Mouse (Mus musculus): Measurements from ENCODE around the gene Ahnak.
"Not testable (repeated sequence)": the region's sequence is repeated elsewhere in the genome, so short reads cannot be mapped to it uniquely, and the experiment has no call there.

Gene Ahnak

GRCm38 (mm10) chr19:9041074-9041473 is 52.0 kb downstream of the Ahnak start:
- DNase-seq (ENCODE audit: low spot score) = no peak

GRCm38 (mm10) chr19:9043123-9043522 is 54.0 kb downstream of the Ahnak start:
- DNase-seq (ENCODE audit: low spot score) = no peak

GRCm38 (mm10) chr19:9044291-9044690 is 55.2 kb downstream of the Ahnak start:
- no peak for DNase-seq (ENCODE audit: low spot score)

- DNase-seq (ENCODE audit: low spot score) = no peak
These were observed 58.3 kb downstream of the Ahnak start for GRCm38 (mm10) chr19:9047207-9047945.

GRCm38 (mm10) chr19:9047946-9048387 is 58.9 kb downstream of the Ahnak start:
- DNase-seq (ENCODE audit: low spot score) = no peak

GRCm38 (mm10) chr19:9048981-9049687 is 60.0 kb downstream of the Ahnak start:
- no peak for DNase-seq (ENCODE audit: low spot score)

- DNase-seq (ENCODE audit: low spot score) = no peak
These were observed 61.5 kb downstream of the Ahnak start for GRCm38 (mm10) chr19:9050294-9051229.

- DNase-seq (ENCODE audit: low spot score) = not testable (repeated sequence)
These were observed 62.9 kb downstream of the Ahnak start for GRCm38 (mm10) chr19:9051985-9052384.

- no peak for DNase-seq (ENCODE audit: low spot score)
These were observed 63.8 kb downstream of the Ahnak start for GRCm38 (mm10) chr19:9052803-9053431.

- peak; percentile 37 for DNase-seq (ENCODE audit: low spot score)
These were observed 66.1 kb downstream of the Ahnak start for GRCm38 (mm10) chr19:9055153-9055552.

- DNase-seq (ENCODE audit: low spot score) = no peak
These were observed 66.7 kb downstream of the Ahnak start for GRCm38 (mm10) chr19:9055703-9056355.

- DNase-seq (ENCODE audit: low spot score) = no peak
These were observed 68.6 kb downstream of the Ahnak start for GRCm38 (mm10) chr19:9057679-9058078.

GRCm38 (mm10) chr19:9058331-9058884 is 69.3 kb downstream of the Ahnak start:
- no peak for DNase-seq (ENCODE audit: low spot score)

- no peak for DNase-seq (ENCODE audit: low spot score)
These were observed 69.9 kb downstream of the Ahnak start for GRCm38 (mm10) chr19:9058944-9059343.

- no peak for DNase-seq (ENCODE audit: low spot score)
These were observed 70.3 kb downstream of the Ahnak start for GRCm38 (mm10) chr19:9059391-9059790.

- DNase-seq (ENCODE audit: low spot score) = no peak
These were observed 71.0 kb downstream of the Ahnak start for GRCm38 (mm10) chr19:9060103-9060502.

GRCm38 (mm10) chr19:9061221-9061893 is 72.3 kb downstream of the Ahnak start:
- DNase-seq (ENCODE audit: low spot score) = no peak

- DNase-seq (ENCODE audit: low spot score) = no peak
These were observed 73.7 kb downstream of the Ahnak start for GRCm38 (mm10) chr19:9062822-9063221.

- DNase-seq (ENCODE audit: low spot score) = no peak
These were observed 74.7 kb downstream of the Ahnak start for GRCm38 (mm10) chr19:9063831-9064230.
